Mouse (Mus musculus): ENCODE measurements around the gene Rab34. TPM values are rescaled to one million over a fixed set of nuclear protein-coding genes. Genes with fewer than 3 reads are reported as not detected.
"Not testable (repeated sequence)": the region's sequence is repeated elsewhere in the genome, so short reads cannot be mapped to it uniquely, and the experiment has no call there.

Gene Rab34
- total RNA-seq, 2 experiments from 2014 or later = 20.5 to 28.0 TPM

GRCm38 (mm10) chr11:78177903-78178858, 10.0 kb upstream of the Rab34 start:
- peak; percentile 90 to 93 for DNase-seq (ENCODE audit: low spot score in 2 of 2)
- intact Hi-C loops (cut with DNase I) = loop anchor here (5.0 kb wide), 3 partner anchors 116 to 196 kb away; partner anchors contain the start of genes Flot2 and Phf12

- DNase-seq (ENCODE audit: low spot score in 2 of 2) = peak in 1 of 2 experiments; percentile 50
These were observed 9.3 kb upstream of the Rab34 start for GRCm38 (mm10) chr11:78178859-78179437.

DNA sequence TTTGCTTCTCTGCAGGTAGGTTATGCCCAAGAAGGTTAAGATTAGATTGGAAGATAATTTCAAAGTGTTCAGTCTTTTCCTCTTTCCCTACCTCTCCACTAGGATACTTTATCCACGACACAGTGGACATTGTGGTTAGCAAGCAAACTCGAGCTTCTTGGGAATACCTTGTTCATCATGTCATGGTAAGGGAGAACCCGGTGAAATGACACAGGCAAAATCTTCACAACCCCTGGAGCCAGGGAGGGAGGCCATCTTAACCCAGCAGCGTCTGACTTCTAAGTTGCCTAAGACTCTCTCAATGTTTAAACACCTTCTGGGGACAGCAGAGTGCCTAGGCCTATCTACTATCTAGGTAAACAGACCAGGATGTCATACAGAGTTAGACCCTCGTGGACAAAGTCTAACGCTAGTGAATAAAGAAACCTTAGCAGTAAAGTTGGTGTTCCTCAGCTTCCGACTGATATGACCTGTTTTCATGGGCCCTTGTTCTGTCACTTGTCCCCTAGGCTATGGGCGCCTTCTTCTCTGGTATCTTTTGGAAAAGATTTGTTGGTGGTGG, 8.7 kb upstream of the Rab34 start:
- no peak for DNase-seq (ENCODE audit: low spot score in 2 of 2)
- intact Hi-C loops (cut with DNase I) = loop anchor here (5.0 kb wide), 3 partner anchors 117 to 197 kb away; partner anchors contain the start of genes Flot2 and Phf12

More at GRCm38 (mm10) chr11:78178859-78179437, 9.3 kb upstream of the Rab34 start:
- intact Hi-C loops (cut with DNase I) = loop anchor here (5.0 kb wide), 3 partner anchors 117 to 197 kb away; partner anchors contain the start of genes Flot2 and Phf12

GRCm38 (mm10) chr11:78180081-78180761, 8.0 kb upstream of the Rab34 start:
- intact Hi-C loops (cut with DNase I) = loop anchor here (10.0 kb wide), 1 partner anchor 355 kb away; no protein-coding TSS in a partner anchor
- no peak for DNase-seq (ENCODE audit: low spot score in 2 of 2)

DNA sequence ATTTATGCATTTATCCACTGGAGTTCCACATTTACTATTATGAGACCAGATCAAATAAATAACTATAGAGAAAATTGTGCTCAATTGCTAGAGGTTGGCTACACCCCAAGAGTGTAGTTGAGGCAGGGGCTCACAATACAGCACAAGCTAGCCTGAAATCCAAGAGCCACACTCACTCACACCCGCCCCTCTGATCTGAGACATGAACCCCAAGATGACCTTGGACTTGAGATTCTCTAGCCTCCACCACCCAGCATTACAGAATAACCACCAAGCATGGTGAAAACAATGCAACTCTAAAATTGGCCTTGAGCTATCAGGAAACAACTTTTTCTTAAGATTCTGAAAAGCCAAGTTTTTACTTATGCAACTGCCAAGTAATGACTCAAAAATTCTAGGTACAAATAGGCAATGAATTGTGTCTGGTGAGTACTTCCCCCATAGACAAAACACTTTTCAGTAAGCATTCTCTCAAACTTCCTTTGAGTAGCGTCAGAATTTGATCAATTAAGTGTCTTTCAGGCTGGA, 6.3 kb upstream of the Rab34 start:
- DNase-seq (ENCODE audit: low spot score in 2 of 2) = no peak
- intact Hi-C loops (cut with DNase I) = loop anchor here (10.0 kb wide), 1 partner anchor 357 kb away; no protein-coding TSS in a partner anchor

GRCm38 (mm10) chr11:78182450-78182849, 5.8 kb upstream of the Rab34 start:
- intact Hi-C loops (cut with DNase I) = loop anchor here (10.0 kb wide), 1 partner anchor 358 kb away; no protein-coding TSS in a partner anchor
- DNase-seq (ENCODE audit: low spot score in 2 of 2) = no peak

GRCm38 (mm10) chr11:78182961-78183844, 5.0 kb upstream of the Rab34 start, which contains the start of gene Rpl23a:
Rpl23a (minus strand) TSS chr11:78183584.
- intact Hi-C loops (cut with DNase I) = loop anchor here (10.0 kb wide), 1 partner anchor 358 kb away; no protein-coding TSS in a partner anchor

DNA sequence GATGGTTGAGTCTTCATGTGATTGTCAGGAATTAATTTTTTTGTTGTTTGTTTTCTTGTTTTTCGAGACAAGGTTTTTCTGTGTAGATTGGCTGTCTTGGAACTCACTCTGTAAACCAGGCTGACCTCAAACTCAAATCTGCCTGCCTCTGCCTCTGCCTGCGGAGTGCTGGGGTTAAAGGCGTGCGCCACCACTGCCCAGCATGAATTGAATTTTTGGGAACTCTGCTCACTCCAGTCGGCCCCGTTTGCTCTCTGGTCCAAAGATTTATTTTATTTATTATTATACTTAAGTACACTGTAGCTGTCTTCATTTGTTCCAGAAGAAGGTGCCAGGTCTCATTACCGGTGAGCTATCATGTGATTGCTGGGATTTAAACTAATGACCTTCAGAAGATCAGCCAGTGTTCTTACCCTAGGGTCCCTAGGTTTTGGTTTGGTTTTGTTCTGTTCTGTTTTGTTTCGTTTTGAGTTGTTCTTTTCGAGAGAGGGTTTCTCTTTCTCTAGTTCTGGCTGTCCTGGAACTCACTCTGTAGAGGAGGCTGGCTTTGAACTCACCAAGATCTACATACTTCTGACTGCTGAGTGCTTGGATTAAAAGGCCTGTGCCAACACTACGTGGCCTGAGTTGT, 4.2 kb upstream of the Rab34 start:
- no peak for DNase-seq (ENCODE audit: low spot score in 2 of 2)
- intact Hi-C loops (cut with DNase I) = loop anchor here (10.0 kb wide), 1 partner anchor 359 kb away; no protein-coding TSS in a partner anchor

More at GRCm38 (mm10) chr11:78182961-78183844, 5.0 kb upstream of the Rab34 start, which contains the start of gene Rpl23a:
- DNase-seq (ENCODE audit: low spot score in 2 of 2) = peak; percentile 88 to 91

DNA sequence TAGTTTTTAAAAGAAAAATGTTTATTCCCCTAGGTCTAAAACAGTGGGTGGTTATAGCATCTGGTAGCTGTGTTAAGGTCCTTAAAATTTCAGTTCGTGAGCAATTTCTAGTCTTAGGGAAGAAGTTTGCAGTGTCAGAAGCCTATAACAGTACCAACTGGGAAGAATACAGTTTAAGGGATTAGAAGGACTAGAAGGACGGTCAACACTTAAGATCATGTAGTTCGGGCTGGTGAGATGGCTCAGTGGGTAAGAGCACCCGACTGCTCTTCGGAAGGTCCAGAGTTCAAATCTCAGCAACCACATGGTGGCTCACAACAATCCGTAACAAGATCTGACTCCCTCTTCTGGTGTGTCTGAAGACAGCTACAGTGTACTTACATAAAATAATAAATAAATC, 3.5 kb upstream of the Rab34 start:
- not testable (repeated sequence) for DNase-seq (ENCODE audit: low spot score in 2 of 2)
- intact Hi-C loops (cut with DNase I) = loop anchor here (10.0 kb wide), 1 partner anchor 360 kb away; no protein-coding TSS in a partner anchor

- intact Hi-C loops (cut with DNase I) = loop anchor here (10.0 kb wide), 1 partner anchor 365 kb away; no protein-coding TSS in a partner anchor
- peak; percentile 72 to 76 for DNase-seq (ENCODE audit: low spot score in 2 of 2)
These were observed 1.2 kb downstream of the Rab34 start for GRCm38 (mm10) chr11:78189234-78190040.

- intact Hi-C loops (cut with DNase I) = no loop called here
- DNase-seq (ENCODE audit: low spot score in 2 of 2) = no peak
These were observed 1.8 kb downstream of the Rab34 start for GRCm38 (mm10) chr11:78190041-78190440.

DNA sequence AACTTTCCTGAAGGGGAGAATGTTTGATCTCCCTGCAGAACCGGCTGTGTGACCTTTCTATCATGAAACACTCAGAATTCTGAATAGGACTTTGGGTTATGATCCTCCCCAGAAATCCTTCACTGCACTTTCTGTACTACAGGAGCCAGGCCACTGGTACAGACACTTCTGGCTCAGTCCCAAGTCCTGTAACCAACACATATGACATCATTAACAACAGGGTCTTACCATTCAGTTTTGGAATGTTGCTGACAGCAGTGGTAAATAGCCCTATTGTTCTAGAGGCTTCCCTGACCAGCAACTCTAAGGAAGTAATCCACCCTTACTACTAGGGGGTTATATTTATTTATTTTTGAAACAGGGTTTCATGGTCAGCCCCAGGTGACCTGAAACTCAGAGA, 4.9 kb downstream of the Rab34 start, which contains the start of gene Proca1:
TSS of gene Proca1 (plus strand) at position 280 of the 400 bp plus-strand sequence.
- DNase-seq (ENCODE audit: low spot score in 2 of 2) = no peak
- intact Hi-C loops (cut with DNase I) = no loop called here

DNA sequence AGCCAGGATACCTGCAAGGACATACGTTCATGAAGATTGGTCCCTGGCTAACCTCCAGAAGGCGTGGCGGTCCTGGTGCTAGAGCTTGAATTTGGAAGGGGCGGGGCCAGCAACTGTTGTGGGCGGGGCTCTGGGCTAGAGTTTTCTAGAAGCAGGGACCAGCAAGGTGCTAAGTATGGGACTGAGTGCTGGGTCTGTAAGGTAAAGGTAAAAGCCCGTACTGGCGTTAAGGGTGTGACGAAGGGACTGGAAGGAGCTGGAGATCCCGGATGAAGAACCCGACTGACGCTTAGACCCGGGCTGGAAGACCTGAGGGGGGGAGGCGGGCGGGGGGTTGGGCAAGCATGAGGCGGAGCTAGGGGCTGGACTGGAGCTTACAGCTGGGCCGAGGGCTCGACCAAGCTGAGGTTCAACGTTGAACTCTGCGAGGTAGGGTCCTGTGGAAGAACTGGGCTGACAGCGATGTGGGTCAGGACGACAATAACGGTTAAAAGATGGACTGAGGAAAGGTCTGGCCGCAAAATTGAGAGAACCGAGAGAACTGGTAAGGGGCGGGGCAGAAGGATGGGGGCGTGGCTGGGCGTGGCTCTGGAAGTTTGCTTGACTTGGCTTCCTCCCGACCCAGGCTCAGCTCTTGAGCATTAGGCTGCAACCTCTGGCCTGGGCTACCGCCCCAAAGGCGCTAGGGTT, 6.3 kb downstream of the Rab34 start:
- no peak for DNase-seq (ENCODE audit: low spot score in 2 of 2)
- intact Hi-C loops (cut with DNase I) = no loop called here

GRCm38 (mm10) chr11:78195101-78195863, 7.1 kb downstream of the Rab34 start:
- no peak for DNase-seq (ENCODE audit: low spot score in 2 of 2)
- intact Hi-C loops (cut with DNase I) = no loop called here

DNA sequence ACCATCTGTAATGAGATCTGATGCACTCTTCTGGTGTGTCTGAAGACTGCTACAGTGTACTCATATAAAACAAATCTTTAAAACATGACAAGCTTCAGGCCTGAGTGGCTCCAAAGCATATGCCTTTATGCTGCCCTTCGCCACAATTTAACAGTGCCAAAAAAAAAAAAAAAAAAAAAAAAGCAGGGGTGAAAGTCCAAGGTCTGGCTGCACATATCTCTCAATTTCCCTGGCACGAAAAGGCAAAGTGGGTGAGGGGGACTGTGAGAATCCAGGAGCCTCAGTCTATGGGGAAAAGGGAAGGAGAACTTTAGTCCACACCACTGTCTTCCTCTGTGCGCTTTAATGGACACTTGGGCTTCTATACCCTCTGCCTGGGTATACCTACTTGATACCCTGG, 14.1 kb downstream of the Rab34 start:
- no peak for DNase-seq (ENCODE audit: low spot score in 2 of 2)
- intact Hi-C loops (cut with DNase I) = no loop called here

All from left cerebral cortex, postnatal 36 days (tissue).